8 mouse cellular contexts compared by ENCODE assay signal in genomic region chr2:74128782-74129538, GRCm38 (mm10).
A peak's percentile ranks its signal among the peaks of the same experiment; 100 is the strongest.
DNase-seq lines count a peak whose midpoint lies in the region; ATAC-seq and TF ChIP-seq lines count a peak whose summit lies in the region.

No protein-coding gene starts in this region.

- no peaks in the 10 kb centered on the region for H3K36me3 ChIP-seq in heart, embryonic 15.5 days
- no peaks in the 10 kb centered on the region for H3K36me3 ChIP-seq in forebrain, embryonic 14.5 days (ENCODE audit: control insufficient read depth, insufficient read depth, low read length)
- no peaks in the 10 kb centered on the region for H3K36me3 ChIP-seq in midbrain, embryonic 11.5 days (ENCODE audit: control insufficient read depth, insufficient read depth, low read length)

- TF ChIP-seq CTCF in brain, embryonic 14.5 days (IDR thresholded peaks at IDR 0.05; ENCODE audit: borderline replicate concordance, extremely low read depth, insufficient read depth, insufficient read length), result no peak

- no peak overlapping the region for H3K27ac ChIP-seq in heart, embryonic 15.5 days
- H3K27ac ChIP-seq in forebrain, embryonic 14.5 days (ENCODE audit: low read depth, low read length), result peak overlapping the region; percentile 63
- peak overlapping the region; percentile 45 for H3K27ac ChIP-seq in midbrain, embryonic 11.5 days (ENCODE audit: low read depth, low read length)

- H3K9me3 ChIP-seq in heart, embryonic 15.5 days (replicated peaks), result no peaks in the 10 kb centered on the region
- H3K9me3 ChIP-seq in forebrain, embryonic 14.5 days (replicated peaks; ENCODE audit: control insufficient read depth, low read length), result no peaks in the 10 kb centered on the region
- H3K9me3 ChIP-seq in midbrain, embryonic 11.5 days (ENCODE audit: control insufficient read depth, low read length), result no peaks in the 10 kb centered on the region

- WGBS in heart, embryonic 15.5 days, result 2% methylated on average over 14 of the region's 14 CpGs
- WGBS in forebrain, embryonic 14.5 days, result under 1% methylated on average over 14 of the region's 14 CpGs
- WGBS in midbrain, embryonic 11.5 days, result under 1% methylated on average over 14 of the region's 14 CpGs

- DNase-seq in heart, adult 9 months (ENCODE audit: low spot score in 2 of 2), result no peak
- DNase-seq in brain, embryonic 14.5 days (ENCODE audit: low read depth), result peak; percentile 93
- peak; percentile 84 for DNase-seq in forebrain, embryonic 14.5 days (ENCODE audit: low spot score)
- DNase-seq in midbrain, embryonic 11.5 days (ENCODE audit: low spot score, missing footprints), result peak; percentile 93
- DNase-seq in B cell, adult 2 months, result no peak

- peak overlapping the region; percentile 41 for H3K4me3 ChIP-seq in heart, embryonic 15.5 days
- peak overlapping the region; percentile 16 for H3K4me3 ChIP-seq in forebrain, embryonic 14.5 days (ENCODE audit: low read depth, low read length)
- peak overlapping the region; percentile 27 for H3K4me3 ChIP-seq in midbrain, embryonic 11.5 days (ENCODE audit: low read depth, low read length)

- H3K4me1 ChIP-seq in heart, embryonic 15.5 days (replicated peaks), result peaks cover 18% of the 10 kb centered on the region
- peaks cover 27% of the 10 kb centered on the region for H3K4me1 ChIP-seq in forebrain, embryonic 14.5 days (ENCODE audit: control insufficient read depth, insufficient read depth, low read length)
- peaks cover 26% of the 10 kb centered on the region for H3K4me1 ChIP-seq in midbrain, embryonic 11.5 days (ENCODE audit: control insufficient read depth, insufficient read depth, low read length)

- TF ChIP-seq POLR2A in brain, embryonic 14.5 days (IDR thresholded peaks at IDR 0.05; ENCODE audit: borderline replicate concordance, extremely low read depth, insufficient read depth, insufficient read length, poor library complexity, severe bottlenecking), result no peak

- peaks cover 12% of the 10 kb centered on the region for H3K27me3 ChIP-seq in heart, embryonic 15.5 days
- no peaks in the 10 kb centered on the region for H3K27me3 ChIP-seq in forebrain, embryonic 14.5 days (replicated peaks; ENCODE audit: control insufficient read depth, insufficient read depth, low read length)
- no peaks in the 10 kb centered on the region for H3K27me3 ChIP-seq in midbrain, embryonic 11.5 days (ENCODE audit: control insufficient read depth, insufficient read depth, low read length)

- H3K9ac ChIP-seq in heart, embryonic 15.5 days, result peak overlapping the region; percentile 31
- peak overlapping the region; percentile 47; the same call in 1 of the 2 replicates for H3K9ac ChIP-seq in forebrain, embryonic 14.5 days (ENCODE audit: low read length)
- peak overlapping the region; percentile 27; the same call in 1 of the 2 replicates for H3K9ac ChIP-seq in midbrain, embryonic 11.5 days (ENCODE audit: low read length)

- ATAC-seq in heart, embryonic 15.5 days (replicated peaks; ENCODE audit: insufficient number of reproducible peaks, insufficient read depth, low FRiP score, low read depth), result no peak
- ATAC-seq in forebrain, embryonic 14.5 days, result peak; percentile 90
- ATAC-seq in midbrain, embryonic 11.5 days (ENCODE audit: low FRiP score), result peak; percentile 81
- no peak for ATAC-seq in megakaryocyte progenitor cell, adult 5-6 weeks (replicated peaks; ENCODE audit: poor library complexity)
- no peak for ATAC-seq in erythroblast, adult 5-6 weeks (replicated peaks; ENCODE audit: low FRiP score, poor library complexity, severe bottlenecking)

- H3K4me2 ChIP-seq in heart, embryonic 15.5 days, result peak overlapping the region; percentile 67
- peak overlapping the region; percentile 50 for H3K4me2 ChIP-seq in forebrain, embryonic 14.5 days (ENCODE audit: low read length)
- H3K4me2 ChIP-seq in midbrain, embryonic 11.5 days, result peak overlapping the region; percentile 65

Comparison
In these comparisons a context has a peak if more than half of its experiments do, and no peak if none do; other contexts are left out.
1. ATAC-seq: peak in forebrain, embryonic 14.5 days (single experiment) and midbrain, embryonic 11.5 days (single experiment); none in heart, embryonic 15.5 days (single experiment), megakaryocyte progenitor cell, adult 5-6 weeks (single experiment) and erythroblast, adult 5-6 weeks (single experiment).
2. DNase-seq: peak in brain, embryonic 14.5 days (single experiment), forebrain, embryonic 14.5 days (single experiment) and midbrain, embryonic 11.5 days (single experiment); none in heart, adult 9 months (0 of 2) and B cell, adult 2 months (0 of 2).
3. Peak in every context shown above with its lines, with median percentiles within 50 percentile points of each other: H3K4me2 ChIP-seq, H3K4me3 ChIP-seq and H3K9ac ChIP-seq.